Mouse (Mus musculus) midbrain, embryonic 15.5 days (tissue): ENCODE data around the gene Rpl18a. TPM values are rescaled to one million over a fixed set of nuclear protein-coding genes. Genes with fewer than 3 reads are reported as not detected.

Experiments used
- ATAC-seq: fragments of 200-750 bp; cut with Nextera tagmentation; replicated peaks from 2 replicates; pipeline ENCODE4 v1.8.0; 2017; ENCODE audit warnings: moderate TSS enrichment
- H3K27ac ChIP-seq: fragments of 300-500 bp; sonication (generic); 2 replicates; pipeline ENCODE4 v1.5.1; 2015; ENCODE audit warnings: mild to moderate bottlenecking, inconsistent platforms
- H3K27me3 ChIP-seq: fragments of 300-500 bp; sonication (generic); replicated peaks from 2 replicates; pipeline ENCODE4 v1.6.1; 2015; ENCODE audit warnings: inconsistent platforms
- H3K36me3 ChIP-seq: fragments of 300-500 bp; sonication (generic); replicated peaks from 2 replicates; pipeline ENCODE4 v1.6.1; 2015; ENCODE audit warnings: inconsistent platforms
- H3K4me1 ChIP-seq: fragments of 300-500 bp; sonication (generic); 2 replicates; pipeline ENCODE4 v1.6.1; 2015; ENCODE audit warnings: inconsistent platforms
- H3K4me2 ChIP-seq: fragments of 300-500 bp; sonication (generic); 2 replicates; pipeline ENCODE4 v1.6.1; 2015; ENCODE audit warnings: inconsistent platforms, mild to moderate bottlenecking, moderate library complexity
- H3K4me3 ChIP-seq: fragments of 300-500 bp; sonication (generic); 2 replicates; pipeline ENCODE4 v1.5.1; 2015; ENCODE audit warnings: mild to moderate bottlenecking, inconsistent platforms
- H3K9ac ChIP-seq: fragments of 300-500 bp; sonication (generic); 2 replicates; pipeline ENCODE4 v1.6.1; 2015; ENCODE audit warnings: mild to moderate bottlenecking, inconsistent platforms
- H3K9me3 ChIP-seq: fragments of 300-500 bp; sonication (generic); 2 replicates; pipeline ENCODE4 v1.6.1; 2016; ENCODE audit warnings: inconsistent platforms
- WGBS: fragments of 180-500 bp; shearing (Covaris S2); methylation state at CpG from one replicate; pipeline ENCODE4 v1.1.7; 2015; ENCODE audit warnings: mixed read lengths; 5-methylcytosine and 5-hydroxymethylcytosine counted together
- polyA plus RNA-seq: library from polyadenylated mRNA; unstranded; fragments of >200 nt; fragmentation: Nextera tagmentation; extraction: Ambion mirVana; gene quantifications from 2 replicates; pipeline ENCODE4 v1.2.1, GENCODE M21; 2015

The Rpl18a gene
- polyA plus RNA-seq, 1 experiment from 2014 or later, result 2,093 TPM

DNA sequence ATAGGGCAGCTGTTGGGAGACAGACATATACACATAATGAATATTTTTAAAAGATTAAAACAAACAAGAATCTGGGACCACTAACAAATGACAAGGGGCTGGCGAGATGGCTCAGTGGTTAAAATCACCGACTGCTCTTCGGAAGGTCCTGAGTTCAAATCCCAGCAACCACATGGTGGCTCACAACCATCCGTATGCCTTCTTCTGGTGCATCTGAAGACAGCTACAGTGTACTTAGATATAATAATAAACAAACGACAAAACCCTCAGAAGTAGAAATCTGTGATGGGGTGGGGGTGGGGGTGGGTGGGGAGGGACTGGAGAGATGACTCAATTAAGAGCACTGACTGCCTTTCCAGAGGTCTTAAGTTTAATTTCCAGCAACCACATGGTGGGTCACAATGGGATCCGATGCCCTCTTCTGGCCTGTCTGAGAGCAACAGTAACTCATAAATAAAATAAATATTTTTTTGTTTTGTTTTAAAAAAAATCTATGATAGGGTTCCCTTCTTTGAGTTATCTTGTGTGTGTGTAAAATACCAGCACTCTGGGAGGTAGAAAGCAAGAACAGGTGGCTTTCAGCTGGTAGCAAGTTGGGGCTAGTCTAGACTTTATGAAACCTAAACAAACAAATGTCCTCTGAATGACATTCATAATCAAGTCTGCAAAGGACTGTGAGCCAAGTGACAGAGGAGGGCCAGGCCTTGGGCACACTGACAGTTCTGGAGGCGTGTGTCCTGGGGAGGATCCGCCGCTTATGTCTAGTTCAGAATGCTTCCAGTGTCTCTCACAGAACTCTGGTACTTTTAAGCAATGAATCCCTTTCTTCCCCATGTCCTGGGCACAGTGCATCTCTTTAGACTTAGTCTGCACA is 23.1 kb upstream of the Rpl18a start:
- H3K36me3 ChIP-seq, result peaks cover 8% of the 10 kb centered on the region; the same call in 1 of the 2 replicates

DNA sequence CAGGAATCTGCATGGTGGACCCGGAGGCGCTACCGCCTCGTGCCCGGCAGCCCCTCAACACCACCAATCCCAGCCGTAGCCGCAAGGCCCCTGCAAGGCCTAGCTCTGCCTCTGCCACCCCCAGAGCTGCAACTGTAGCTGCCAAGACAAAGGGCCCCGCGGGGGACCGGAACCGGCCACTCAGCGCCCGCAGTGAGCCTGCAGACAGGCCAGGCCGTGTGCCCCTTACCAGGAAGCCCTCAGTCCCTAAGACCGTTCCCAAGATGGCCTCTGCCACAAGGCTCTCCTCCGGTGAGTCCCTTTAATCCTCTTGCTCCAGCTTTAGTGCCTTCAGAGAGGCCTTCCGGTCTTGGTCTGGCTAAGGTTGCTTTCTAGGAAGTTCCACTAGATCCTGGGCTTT is 17.5 kb upstream of the Rpl18a start:
- Histone ChIP-seq H3K27me3 (no peaks in the 10 kb centered on the region), H3K4me1 (no peaks in the 10 kb centered on the region), H3K9ac (no peak overlapping the region), H3K27ac (no peak overlapping the region), H3K9me3 (no peaks in the 10 kb centered on the region), H3K36me3 (peaks cover 37% of the 10 kb centered on the region), H3K4me3 (no peak overlapping the region), H3K4me2 (no peak overlapping the region)
- WGBS, result 89% methylated on average over 17 of the region's 17 CpGs
- no peak for ATAC-seq

More for the DNA sequence above, 23.1 kb upstream of the Rpl18a start:
- Histone ChIP-seq H3K9me3 (no peaks in the 10 kb centered on the region), H3K4me2 (no peak overlapping the region), H3K27ac (no peak overlapping the region), H3K27me3 (no peaks in the 10 kb centered on the region), H3K4me3 (no peak overlapping the region), H3K9ac (no peak overlapping the region), H3K4me1 (no peaks in the 10 kb centered on the region)
- 92% methylated on average over 9 of the region's 9 CpGs for WGBS
- no peak for ATAC-seq

DNA sequence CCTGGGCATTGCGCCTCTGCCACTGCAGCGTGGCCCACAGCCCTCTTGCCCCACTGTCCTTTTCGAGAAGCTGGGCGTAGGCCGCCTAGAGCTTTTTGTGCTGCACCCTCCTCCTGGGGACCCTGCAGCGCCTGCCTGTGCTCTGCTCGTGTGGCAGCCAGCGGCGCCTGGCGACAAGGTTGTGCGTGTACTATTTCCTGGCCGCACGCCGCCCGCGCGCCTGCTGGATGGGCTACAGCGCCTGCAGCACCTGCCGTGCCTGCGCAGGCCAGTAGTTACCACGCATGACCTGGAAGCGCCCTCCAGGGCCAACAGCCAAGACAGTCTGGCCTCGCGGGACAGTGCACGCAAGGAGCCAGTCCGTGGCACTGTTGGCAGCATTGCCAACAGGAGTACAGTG is 16.3 kb upstream of the Rpl18a start:
- Histone ChIP-seq H3K4me2 (no peak overlapping the region), H3K27me3 (no peaks in the 10 kb centered on the region), H3K4me3 (no peak overlapping the region), H3K27ac (no peak overlapping the region), H3K9me3 (no peaks in the 10 kb centered on the region), H3K36me3 (peaks cover 37% of the 10 kb centered on the region), H3K9ac (no peak overlapping the region), H3K4me1 (no peaks in the 10 kb centered on the region)
- 0 out of 2 replicates have a peak, but pooled peaks have one; percentile 13 for ATAC-seq
- WGBS, result 96% methylated on average over 26 of the region's 26 CpGs

- no peak overlapping the region for H3K27ac ChIP-seq
- no peaks in the 10 kb centered on the region for H3K4me1 ChIP-seq
- no peaks in the 10 kb centered on the region for H3K9me3 ChIP-seq
- H3K9ac ChIP-seq, result no peak overlapping the region
- no peak overlapping the region for H3K4me2 ChIP-seq
- H3K36me3 ChIP-seq, result peaks cover 37% of the 10 kb centered on the region
- WGBS, result 95% methylated on average over 30 of the region's 30 CpGs
- H3K4me3 ChIP-seq, result no peak overlapping the region
- H3K27me3 ChIP-seq, result no peaks in the 10 kb centered on the region
- no peak for ATAC-seq
These were observed 15.7 kb upstream of the Rpl18a start for GRCm38 (mm10) chr8:70912955-70913354.

GRCm38 (mm10) chr8:70911596-70911995 is 14.4 kb upstream of the Rpl18a start:
- Histone ChIP-seq H3K9ac (no peak overlapping the region), H3K9me3 (no peaks in the 10 kb centered on the region), H3K27ac (no peak overlapping the region), H3K4me1 (peaks cover 11% of the 10 kb centered on the region), H3K4me2 (no peak overlapping the region), H3K27me3 (no peaks in the 10 kb centered on the region), H3K36me3 (peaks cover 32% of the 10 kb centered on the region), H3K4me3 (no peak overlapping the region)
- ATAC-seq, result no peak
- 77% methylated on average over 5 of the region's 5 CpGs for WGBS

GRCm38 (mm10) chr8:70907518-70907917 is 10.3 kb upstream of the Rpl18a start:
- no peak overlapping the region for H3K4me3 ChIP-seq
- H3K27me3 ChIP-seq, result peaks cover 11% of the 10 kb centered on the region
- peaks cover 18% of the 10 kb centered on the region for H3K4me1 ChIP-seq
- WGBS, result 86% methylated on average over 2 of the region's 2 CpGs
- ATAC-seq, result no peak
- H3K9ac ChIP-seq, result no peak overlapping the region
- H3K9me3 ChIP-seq, result no peaks in the 10 kb centered on the region
- H3K36me3 ChIP-seq, result 0 out of 2 replicates have a peak, but pooled peaks cover 8% of the 10 kb centered on the region
- H3K4me2 ChIP-seq, result no peak overlapping the region
- H3K27ac ChIP-seq, result no peak overlapping the region

- Histone ChIP-seq H3K36me3 (no peaks in the 10 kb centered on the region), H3K9ac (peak within 1 kb of the TSS; percentile 95), H3K27ac (peak within 1 kb of the TSS; percentile 90), H3K27me3 (peaks cover 11% of the 10 kb centered on the region), H3K9me3 (no peaks in the 10 kb centered on the region), H3K4me1 (peaks cover 18% of the 10 kb centered on the region), H3K4me3 (peak within 1 kb of the TSS; percentile 91), H3K4me2 (peak within 1 kb of the TSS; percentile 95)
- WGBS, result under 1% methylated on average over 86 of the region's 86 CpGs
- peak; percentile 96 for ATAC-seq
These were observed 8.9 kb upstream of the Rpl18a start, which contains the start of gene Map1s for GRCm38 (mm10) chr8:70905831-70906736. Map1s (plus strand) TSS chr8:70905932.

DNA sequence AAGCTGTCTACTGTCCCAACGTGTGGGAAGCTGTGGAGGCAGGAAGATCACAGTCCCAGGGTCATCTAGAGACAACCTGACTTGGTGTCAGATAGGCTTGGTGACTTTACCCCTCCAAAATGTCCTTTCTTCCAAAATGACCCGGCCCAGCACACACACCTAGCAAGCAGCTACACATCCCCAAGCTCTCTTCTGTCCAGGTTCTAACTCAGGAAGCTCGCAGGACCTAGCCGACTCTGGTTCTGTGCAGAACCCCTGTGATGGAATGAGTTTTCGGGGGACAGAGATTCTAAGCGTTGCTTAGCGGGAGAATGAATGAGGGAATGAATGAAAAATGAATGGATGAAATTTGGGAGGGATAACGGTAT is 8.2 kb upstream of the Rpl18a start:
- H3K4me2 ChIP-seq, result peak overlapping the region; percentile 95
- peak; percentile 62 for ATAC-seq
- H3K9me3 ChIP-seq, result no peaks in the 10 kb centered on the region
- no peaks in the 10 kb centered on the region for H3K36me3 ChIP-seq
- peak overlapping the region; percentile 91 for H3K4me3 ChIP-seq
- peaks cover 18% of the 10 kb centered on the region for H3K4me1 ChIP-seq
- H3K27ac ChIP-seq, result peak overlapping the region; percentile 90
- H3K27me3 ChIP-seq, result peaks cover 11% of the 10 kb centered on the region
- WGBS, result 19% methylated on average over 8 of the region's 8 CpGs
- H3K9ac ChIP-seq, result peak overlapping the region; percentile 95

GRCm38 (mm10) chr8:70904532-70904931 is 7.3 kb upstream of the Rpl18a start:
- Histone ChIP-seq H3K9me3 (no peaks in the 10 kb centered on the region), H3K4me1 (peaks cover 18% of the 10 kb centered on the region), H3K4me2 (no peak overlapping the region), H3K27me3 (peaks cover 11% of the 10 kb centered on the region), H3K9ac (no peak overlapping the region), H3K27ac (no peak overlapping the region), H3K4me3 (no peak overlapping the region), H3K36me3 (no peaks in the 10 kb centered on the region)
- no peak for ATAC-seq
- 64% methylated on average over 4 of the region's 4 CpGs for WGBS

DNA sequence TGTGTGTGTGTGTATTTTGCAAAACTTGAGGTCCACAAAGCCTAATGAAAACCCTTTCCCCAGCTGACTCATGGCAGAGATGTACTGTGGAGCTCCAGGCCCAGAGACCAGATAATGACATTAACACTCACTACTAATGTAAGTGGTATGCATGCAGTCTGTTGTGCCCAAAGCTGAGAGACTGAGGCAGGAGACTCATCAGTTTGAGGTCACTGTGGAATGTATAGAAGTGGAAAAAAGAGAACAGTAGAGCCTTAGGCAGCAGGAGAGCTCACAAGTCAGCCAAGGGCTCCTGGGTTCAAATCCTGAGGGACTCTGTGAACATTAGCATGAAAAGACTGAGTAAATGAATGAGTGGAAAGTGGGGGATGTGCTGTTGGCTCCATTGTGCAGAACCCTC is 6.4 kb upstream of the Rpl18a start:
- Histone ChIP-seq H3K4me3 (no peak overlapping the region), H3K4me1 (peaks cover 19% of the 10 kb centered on the region), H3K9ac (no peak overlapping the region), H3K27ac (no peak overlapping the region), H3K9me3 (no peaks in the 10 kb centered on the region), H3K4me2 (no peak overlapping the region), H3K27me3 (peaks cover 11% of the 10 kb centered on the region), H3K36me3 (no peaks in the 10 kb centered on the region)
- no peak for ATAC-seq

GRCm38 (mm10) chr8:70903112-70903511 is 5.9 kb upstream of the Rpl18a start:
- 55% methylated on average over 4 of the region's 4 CpGs for WGBS

DNA sequence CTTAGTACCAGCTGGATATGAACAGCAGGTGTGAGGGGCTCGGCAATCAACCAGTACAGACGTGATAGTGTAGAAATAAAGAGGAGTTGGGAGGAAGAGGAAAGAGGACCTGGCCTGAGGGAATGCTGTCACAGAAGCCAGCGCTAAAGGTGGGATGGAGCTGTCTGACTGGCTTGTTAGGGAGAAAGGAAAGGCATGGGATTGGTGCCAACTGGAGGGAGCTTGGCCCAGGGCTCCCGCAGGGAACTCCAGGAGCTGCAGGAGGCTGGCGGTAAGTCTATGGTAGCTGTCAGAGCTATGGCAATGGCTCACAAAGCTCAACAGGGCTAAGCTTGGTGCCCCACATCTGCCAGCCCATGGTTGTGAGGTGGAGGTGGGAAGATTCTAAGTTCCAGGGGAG is 5.0 kb upstream of the Rpl18a start:
- 35% methylated on average over 5 of the region's 5 CpGs for WGBS
- H3K4me2 ChIP-seq, result no peak overlapping the region
- no peaks in the 10 kb centered on the region for H3K9me3 ChIP-seq
- H3K27ac ChIP-seq, result no peak overlapping the region
- no peaks in the 10 kb centered on the region for H3K36me3 ChIP-seq
- no peak overlapping the region for H3K4me3 ChIP-seq
- H3K9ac ChIP-seq, result no peak overlapping the region
- no peak for ATAC-seq
- peaks cover 22% of the 10 kb centered on the region for H3K4me1 ChIP-seq
- H3K27me3 ChIP-seq, result peaks cover 11% of the 10 kb centered on the region

More at GRCm38 (mm10) chr8:70903112-70903511, 5.9 kb upstream of the Rpl18a start:
- Histone ChIP-seq H3K27ac (no peak overlapping the region), H3K36me3 (no peaks in the 10 kb centered on the region), H3K9me3 (no peaks in the 10 kb centered on the region), H3K4me1 (peaks cover 24% of the 10 kb centered on the region), H3K9ac (no peak overlapping the region), H3K27me3 (peaks cover 11% of the 10 kb centered on the region), H3K4me3 (no peak overlapping the region), H3K4me2 (no peak overlapping the region)
- ATAC-seq, result no peak
